Mouse (Mus musculus) ES-Bruce4 (cell line): ENCODE measurements at regions not wholly inside any gene's neighbourhood (a gene's known extent, or its start where the extent isn't known, plus 50 kb on each side); places are given as distances from the start of the nearest gene placed in this dataset.

Experiments
- CTCF ChIP-seq: IDR thresholded peaks from one replicate; pipeline ENCODE4 v1.8.1; 2011; ENCODE audit warnings: low read depth, low read length
- POLR2A ChIP-seq: IDR thresholded peaks from one replicate; pipeline ENCODE4 v1.8.1; 2011; ENCODE audit warnings: low read length; ENCODE audit not compliant: insufficient read depth

DNA sequence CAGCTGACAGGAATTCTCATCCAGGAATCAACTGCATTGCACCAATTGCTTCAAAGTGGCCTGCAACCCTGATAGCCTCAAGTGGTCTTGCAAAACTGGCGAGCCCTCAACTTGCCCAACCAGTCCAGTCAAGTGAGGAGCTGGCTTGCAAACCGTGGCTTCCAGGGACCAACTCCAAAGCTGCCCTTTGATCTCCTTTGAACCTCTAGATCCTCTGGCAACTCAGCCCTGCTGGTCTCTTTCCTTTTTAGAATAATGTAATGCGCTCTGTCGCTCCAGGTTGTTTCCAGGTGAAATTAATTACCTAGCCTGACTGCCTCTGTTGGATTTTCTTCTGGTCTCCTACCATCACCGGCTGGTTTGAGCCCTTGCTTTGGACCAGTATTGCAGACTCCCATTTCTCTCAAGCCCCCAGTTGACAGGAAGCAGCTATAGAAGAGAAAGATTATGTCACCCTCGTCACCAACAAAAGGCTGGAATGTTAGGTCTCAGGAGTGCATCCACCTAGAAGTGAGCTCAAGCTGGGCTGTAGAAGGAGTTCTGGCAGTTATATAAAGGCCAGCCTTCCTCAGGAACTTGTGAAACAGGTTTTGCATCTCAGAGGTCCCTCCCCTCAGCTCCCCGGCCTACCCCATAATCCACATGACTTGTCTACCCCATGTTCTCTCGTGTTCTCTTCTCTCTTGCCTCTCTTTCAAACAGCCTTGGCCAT is 49.8 kb upstream of the Abcd3 start:
- TF ChIP-seq POLR2A (no peak), CTCF (no peak)
